Mouse (Mus musculus): ENCODE results near the gene Nhlrc4.

DNA sequence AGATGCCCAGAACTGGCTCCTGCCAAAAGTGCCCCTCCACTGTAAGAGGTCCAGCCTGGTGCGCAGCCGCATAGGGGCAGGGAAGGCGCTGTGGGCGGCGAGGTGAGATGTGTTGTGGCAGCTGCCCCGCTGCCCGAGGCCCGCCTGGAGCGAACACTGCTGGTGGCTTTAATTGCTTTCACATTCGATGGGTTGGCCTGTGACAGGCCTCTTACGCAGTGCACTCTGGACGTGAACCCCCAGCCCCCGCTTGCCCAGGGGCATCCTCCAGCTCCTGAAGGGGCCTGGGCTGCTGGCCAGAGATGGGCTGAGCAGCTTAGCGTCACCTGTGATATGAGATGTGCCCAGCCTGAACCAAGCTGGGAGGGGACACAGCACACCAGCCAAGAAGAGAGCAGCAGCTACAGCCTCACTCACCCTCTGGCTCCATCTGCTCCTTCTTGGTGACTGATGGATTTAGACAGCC lies 12.9 kb upstream of the Nhlrc4 start:
- no peak for TF ChIP-seq EP300 (optimal IDR thresholded peaks at IDR 0.05)
- no peak for TF ChIP-seq CTCF (IDR thresholded peaks at IDR 0.05; ENCODE audit: low read depth)

All from stomach, postnatal 0 days (tissue).